Mouse (Mus musculus): ENCODE measurements around the gene Tnfrsf12a. TPM values are rescaled to one million over a fixed set of nuclear protein-coding genes. Genes with fewer than 3 reads are reported as not detected.

The Tnfrsf12a gene
- polyA plus RNA-seq, 1 experiment, result 5.6 TPM

- peaks cover 2% of the 10 kb centered on the region; the same call in 1 of the 2 replicates for H3K4me1 ChIP-seq (ENCODE audit: control insufficient read depth, insufficient read depth, low read length)
- no peak overlapping the region for H3K27ac ChIP-seq (ENCODE audit: insufficient read depth, low read depth, low read length)
- H3K4me3 ChIP-seq (ENCODE audit: insufficient read depth, low read length), result no peak overlapping the region
- no peak for TF ChIP-seq POLR2A (IDR thresholded peaks at IDR 0.05; ENCODE audit: borderline replicate concordance, low read depth, low read length)
- no peak for TF ChIP-seq CTCF (IDR thresholded peaks at IDR 0.05; ENCODE audit: low read depth, low read length)
Observed at GRCm38 (mm10) chr17:23682530-23682929, 5.3 kb upstream of the Tnfrsf12a start.

DNA sequence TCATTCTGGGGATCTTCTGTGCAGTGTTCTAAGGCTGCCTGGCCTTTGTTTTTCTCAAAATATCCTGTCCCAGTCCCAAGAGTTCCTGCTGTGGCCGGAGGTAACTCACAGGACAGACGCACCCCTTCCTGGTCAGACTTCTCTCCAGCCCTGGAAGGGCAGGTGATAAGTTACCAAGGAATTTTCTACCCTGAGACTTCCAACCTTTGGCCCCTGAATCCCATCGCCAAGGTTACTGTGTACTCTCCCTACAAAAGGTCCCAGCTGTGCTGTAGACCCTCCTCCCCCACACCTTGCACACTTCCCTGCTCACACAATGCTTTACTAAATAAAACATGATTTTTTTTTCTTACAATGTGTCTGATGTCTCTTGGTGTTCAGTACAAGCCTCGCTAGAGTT, 4.8 kb upstream of the Tnfrsf12a start:
- no peak overlapping the region for H3K4me3 ChIP-seq (ENCODE audit: insufficient read depth, low read length)
- TF ChIP-seq CTCF (IDR thresholded peaks at IDR 0.05; ENCODE audit: low read depth, low read length), result no peak
- H3K27ac ChIP-seq (ENCODE audit: insufficient read depth, low read depth, low read length), result no peak overlapping the region
- peaks cover 3% of the 10 kb centered on the region; the same call in 1 of the 2 replicates for H3K4me1 ChIP-seq (ENCODE audit: control insufficient read depth, insufficient read depth, low read length)

GRCm38 (mm10) chr17:23681086-23681485, 3.8 kb upstream of the Tnfrsf12a start:
- Histone ChIP-seq H3K4me3 (ENCODE audit: insufficient read depth, low read length) (no peak overlapping the region), H3K27ac (ENCODE audit: insufficient read depth, low read depth, low read length) (no peak overlapping the region), H3K4me1 (ENCODE audit: control insufficient read depth, insufficient read depth, low read length) (peaks cover 3% of the 10 kb centered on the region; the same call in 1 of the 2 replicates)
- TF ChIP-seq CTCF (IDR thresholded peaks at IDR 0.05; ENCODE audit: low read depth, low read length), result no peak
- TF ChIP-seq POLR2A (IDR thresholded peaks at IDR 0.05; ENCODE audit: borderline replicate concordance, low read depth, low read length), result no peak

- TF ChIP-seq CTCF (IDR thresholded peaks at IDR 0.05; ENCODE audit: low read depth, low read length), result no peak
- no peak for TF ChIP-seq POLR2A (IDR thresholded peaks at IDR 0.05; ENCODE audit: borderline replicate concordance, low read depth, low read length)
- peaks cover 9% of the 10 kb centered on the region for H3K4me1 ChIP-seq (ENCODE audit: control insufficient read depth, insufficient read depth, low read length)
- H3K4me3 ChIP-seq (ENCODE audit: insufficient read depth, low read length), result no peak overlapping the region
- no peak overlapping the region for H3K27ac ChIP-seq (ENCODE audit: insufficient read depth, low read depth, low read length)
Observed at GRCm38 (mm10) chr17:23680336-23680735, 3.1 kb upstream of the Tnfrsf12a start.

DNA sequence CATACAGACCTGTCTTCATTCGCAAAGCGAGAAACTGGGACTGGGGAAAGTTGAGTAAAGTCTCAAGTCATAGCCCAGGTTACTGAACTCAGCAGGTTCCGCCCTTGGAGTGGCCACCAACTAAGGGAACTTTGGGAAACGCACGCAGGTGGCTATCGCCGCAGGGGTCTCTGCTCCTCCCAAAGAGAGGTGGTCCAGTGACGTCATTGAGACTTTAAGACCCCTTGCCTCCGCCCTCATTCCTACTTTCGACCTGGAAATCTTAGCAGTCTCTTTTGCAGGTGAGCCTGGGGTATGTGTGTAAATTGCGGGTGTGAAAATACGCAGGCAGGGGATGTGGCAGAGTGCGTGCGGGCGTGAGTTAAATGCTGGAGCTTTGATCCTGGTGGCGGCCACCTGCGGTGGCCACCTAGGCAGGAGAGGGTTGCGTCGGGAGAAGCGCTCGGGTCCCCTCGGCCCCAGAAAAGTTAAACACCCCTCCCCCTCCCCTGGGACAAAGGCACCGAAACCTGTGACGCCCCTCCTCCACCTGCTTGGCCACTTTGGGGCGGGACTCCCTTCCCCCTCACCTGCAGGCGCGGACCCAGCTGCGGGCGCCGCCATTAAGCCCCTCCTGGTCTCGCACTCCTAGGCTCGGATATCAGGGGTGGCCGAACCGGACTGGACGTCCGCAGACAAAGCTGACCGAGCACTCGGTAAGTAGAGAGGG, 2.0 kb upstream of the Tnfrsf12a start, which contains the start of gene Cldn6:
Gene Cldn6, plus strand, starts transcription at position 123 of the 709 bp plus-strand sequence.
- no peak within 1 kb of the TSS for H3K4me3 ChIP-seq (ENCODE audit: insufficient read depth, low read length)
- peaks cover 14% of the 10 kb centered on the region for H3K4me1 ChIP-seq (ENCODE audit: control insufficient read depth, insufficient read depth, low read length)
- no peak within 1 kb of the TSS for H3K27ac ChIP-seq (ENCODE audit: insufficient read depth, low read depth, low read length)
- TF ChIP-seq POLR2A (IDR thresholded peaks at IDR 0.05; ENCODE audit: borderline replicate concordance, low read depth, low read length) (no peak), CTCF (IDR thresholded peaks at IDR 0.05; ENCODE audit: low read depth, low read length) (no peak)

- Histone ChIP-seq H3K27ac (ENCODE audit: insufficient read depth, low read depth, low read length) (0 out of 2 replicates have a peak overlapping the region, but pooled peaks have one; percentile 7), H3K4me1 (ENCODE audit: control insufficient read depth, insufficient read depth, low read length) (peaks cover 17% of the 10 kb centered on the region), H3K4me3 (ENCODE audit: insufficient read depth, low read length) (peak overlapping the region; percentile 74)
- TF ChIP-seq POLR2A (IDR thresholded peaks at IDR 0.05; ENCODE audit: borderline replicate concordance, low read depth, low read length) (no peak), CTCF (IDR thresholded peaks at IDR 0.05; ENCODE audit: low read depth, low read length) (no peak)
Observed at GRCm38 (mm10) chr17:23676473-23677031, 716 bp downstream of the Tnfrsf12a start.

- Histone ChIP-seq H3K27ac (ENCODE audit: insufficient read depth, low read depth, low read length) (peak overlapping the region; percentile 17), H3K4me3 (ENCODE audit: insufficient read depth, low read length) (peak overlapping the region; percentile 74), H3K4me1 (ENCODE audit: control insufficient read depth, insufficient read depth, low read length) (peaks cover 17% of the 10 kb centered on the region)
- no peak for TF ChIP-seq POLR2A (IDR thresholded peaks at IDR 0.05; ENCODE audit: borderline replicate concordance, low read depth, low read length)
- TF ChIP-seq CTCF (IDR thresholded peaks at IDR 0.05; ENCODE audit: low read depth, low read length), result no peak
Observed at GRCm38 (mm10) chr17:23675564-23676281, 1.5 kb downstream of the Tnfrsf12a start.

DNA sequence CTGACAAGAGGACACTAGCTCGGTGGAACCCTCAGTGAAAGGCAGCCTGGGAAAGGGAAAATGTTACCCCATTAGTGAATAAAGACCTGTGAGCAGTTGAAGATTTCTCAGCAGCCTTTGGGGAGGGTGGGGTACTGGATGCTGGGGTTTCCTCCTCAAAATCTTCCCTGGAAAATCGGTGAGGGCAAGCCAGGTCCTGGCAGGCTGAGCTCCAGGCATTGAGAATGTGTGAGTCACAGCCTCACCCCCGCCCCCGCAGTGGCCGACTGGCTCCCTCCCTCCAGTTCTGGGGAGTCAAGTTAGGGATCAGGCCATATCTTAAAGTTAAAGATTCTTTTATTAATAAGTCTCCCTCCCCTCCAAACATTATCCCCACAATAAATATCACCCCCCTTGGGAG, 2.1 kb downstream of the Tnfrsf12a start:
- no peak overlapping the region for H3K4me3 ChIP-seq (ENCODE audit: insufficient read depth, low read length)
- no peak overlapping the region for H3K27ac ChIP-seq (ENCODE audit: insufficient read depth, low read depth, low read length)
- no peak for TF ChIP-seq CTCF (IDR thresholded peaks at IDR 0.05; ENCODE audit: low read depth, low read length)
- no peak for TF ChIP-seq POLR2A (IDR thresholded peaks at IDR 0.05; ENCODE audit: borderline replicate concordance, low read depth, low read length)
- H3K4me1 ChIP-seq (ENCODE audit: control insufficient read depth, insufficient read depth, low read length), result peaks cover 17% of the 10 kb centered on the region

DNA sequence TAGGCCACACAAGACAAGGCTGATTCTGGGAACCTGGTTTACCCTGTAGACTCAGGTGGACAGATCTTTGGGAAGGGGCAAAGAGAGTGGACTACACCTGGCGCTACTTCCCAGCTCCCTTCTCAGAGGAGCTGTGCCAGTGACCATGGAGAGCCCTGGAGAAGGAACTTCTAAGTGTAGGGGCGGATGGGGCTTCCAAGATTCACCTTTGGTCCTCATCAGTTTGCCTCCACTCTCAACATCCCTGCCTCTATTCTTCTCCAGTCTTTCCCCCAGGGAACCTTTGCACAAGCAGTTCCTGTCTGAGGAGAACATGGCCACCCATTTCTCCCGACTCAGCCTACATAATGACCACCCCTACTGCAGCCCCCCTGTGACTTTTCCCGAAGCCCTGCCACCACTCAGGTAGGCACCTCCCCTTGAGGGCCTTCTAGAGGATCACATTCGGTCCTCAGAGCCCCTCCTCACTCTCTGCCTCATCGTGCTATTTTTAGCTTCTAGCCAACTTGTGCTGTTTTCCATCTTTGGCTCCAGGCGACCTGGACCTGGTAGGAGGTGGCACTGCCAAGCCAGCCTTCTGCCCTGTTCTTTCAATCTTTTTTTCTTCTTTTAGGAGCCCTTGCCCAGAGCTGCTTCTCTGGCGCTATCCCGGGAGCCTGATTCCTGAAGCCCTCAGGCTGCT, 2.9 kb downstream of the Tnfrsf12a start:
- Histone ChIP-seq H3K4me1 (ENCODE audit: control insufficient read depth, insufficient read depth, low read length) (peaks cover 17% of the 10 kb centered on the region), H3K27ac (ENCODE audit: insufficient read depth, low read depth, low read length) (no peak overlapping the region), H3K4me3 (ENCODE audit: insufficient read depth, low read length) (peak overlapping the region; percentile 69)
- no peak for TF ChIP-seq POLR2A (IDR thresholded peaks at IDR 0.05; ENCODE audit: borderline replicate concordance, low read depth, low read length)
- TF ChIP-seq CTCF (IDR thresholded peaks at IDR 0.05; ENCODE audit: low read depth, low read length), result no peak
